Mouse (Mus musculus) heart, adult 2 months (tissue): ENCODE results near the gene Itga8. TPM values are rescaled to one million over a fixed set of nuclear protein-coding genes. Genes with fewer than 3 reads are reported as not detected.

Source experiments
- DNase-seq, 2 experiments: peaks; one replicate each; pipeline ENCODE4 v3.0.0; 2021
- H3K27ac ChIP-seq: fragments of 200-600 bp; 2 replicates; pipeline ENCODE4 v1.8.1; 2022
- H3K27me3 ChIP-seq: fragments of 200-500 bp; 2 replicates; pipeline ENCODE4 v1.6.1; 2012; ENCODE audit warnings: mild to moderate bottlenecking, low read length, inconsistent platforms, mixed read lengths; ENCODE audit not compliant: control insufficient read depth, insufficient read depth
- H3K36me3 ChIP-seq: fragments of 200-500 bp; 2 replicates; pipeline ENCODE4 v1.6.1; 2012; ENCODE audit warnings: low read length, inconsistent platforms; ENCODE audit not compliant: control insufficient read depth, insufficient read depth
- H3K4me1 ChIP-seq: fragments of 200-500 bp; 2 replicates; pipeline ENCODE4 v1.6.1; 2011; ENCODE audit warnings: low read length; ENCODE audit not compliant: control insufficient read depth, insufficient read depth
- H3K4me3 ChIP-seq: fragments of 200-600 bp; 2 replicates; pipeline ENCODE4 v1.8.1; 2022
- H3K79me2 ChIP-seq: fragments of 200-500 bp; replicated peaks from 2 replicates; pipeline ENCODE4 v1.6.1; 2012; ENCODE audit warnings: mild to moderate bottlenecking, inconsistent platforms, low read length, moderate library complexity, mixed read lengths; ENCODE audit not compliant: control insufficient read depth, insufficient read depth
- H3K9ac ChIP-seq: fragments of 200-500 bp; 2 replicates; pipeline ENCODE4 v1.6.1; 2012; ENCODE audit warnings: low read depth, mild to moderate bottlenecking, control low read depth, inconsistent platforms, low read length, mixed read lengths
- CTCF ChIP-seq: fragments of 200-600 bp; IDR thresholded peaks from 2 replicates; pipeline ENCODE4 v1.8.1; 2022; ENCODE audit warnings: antibody characterized with exemption, mild to moderate bottlenecking, moderate library complexity
- EP300 ChIP-seq: fragments of 200-500 bp; IDR thresholded peaks from 2 replicates; pipeline ENCODE4 v1.6.1; 2011; ENCODE audit warnings: low read depth, low read length, control low read depth; ENCODE audit not compliant: insufficient read depth
- POLR2A ChIP-seq: fragments of 200-500 bp; IDR thresholded peaks from 2 replicates; pipeline ENCODE4 v1.6.1; 2011; ENCODE audit warnings: mild to moderate bottlenecking, low read depth, low read length, control low read depth; ENCODE audit not compliant: insufficient read depth
- WGBS: fragments of 180-500 bp; shearing (Covaris S2); methylation state at CpG from one replicate; pipeline ENCODE4 v1.1.7; 2018; 5-methylcytosine and 5-hydroxymethylcytosine counted together
- intact Hi-C: fragments of 180-260 bp; cut with DNase I; formaldehyde crosslinking; loops from one replicate; pipeline ENCODE4 v1.15.1; 2025
- polyA plus RNA-seq: library from polyadenylated mRNA; depleted of rRNA; stranded (reverse); fragments of >200 nt; gene quantifications from 2 replicates; pipeline ENCODE4 v1.2.3, GENCODE M21; 2012
- total RNA-seq, 2 experiments: library from RNA; stranded (reverse); gene quantifications; 2 replicates each; pipeline ENCODE4 v1.2.3; 2021

Gene Itga8
- total and polyA plus RNA-seq, 3 experiments = 5.3 to 7.4 (median 6.3) TPM

GRCm38 (mm10) chr2:12180635-12181034 is 121.1 kb downstream of the Itga8 start:
- DNase-seq = no peak
- Histone ChIP-seq H3K36me3 (no peaks in the 10 kb centered on the region), H3K9ac (no peak overlapping the region), H3K79me2 (no peaks in the 10 kb centered on the region), H3K4me3 (no peak overlapping the region), H3K27ac (no peak overlapping the region), H3K4me1 (no peaks in the 10 kb centered on the region), H3K27me3 (no peaks in the 10 kb centered on the region)
- WGBS = 63% methylated on average over 2 of the region's 2 CpGs
- intact Hi-C loops = no loop called here
- TF ChIP-seq CTCF = no peak
- no peak for TF ChIP-seq EP300
- TF ChIP-seq POLR2A = no peak

GRCm38 (mm10) chr2:12174722-12175427 is 126.8 kb downstream of the Itga8 start:
- intact Hi-C loops = no loop called here
- Histone ChIP-seq H3K36me3 (no peaks in the 10 kb centered on the region), H3K27me3 (peaks cover 3% of the 10 kb centered on the region), H3K27ac (no peak overlapping the region), H3K4me3 (no peak overlapping the region), H3K4me1 (no peaks in the 10 kb centered on the region), H3K79me2 (no peaks in the 10 kb centered on the region; the same call in 1 of the 2 replicates), H3K9ac (no peak overlapping the region)
- no peak for TF ChIP-seq CTCF
- no peak for TF ChIP-seq EP300
- no peak for TF ChIP-seq POLR2A
- 63% methylated on average over 7 of the region's 7 CpGs for WGBS
- DNase-seq = no peak

- intact Hi-C loops = no loop called here
Observed at GRCm38 (mm10) chr2:12170221-12170620, 131.5 kb downstream of the Itga8 start.

GRCm38 (mm10) chr2:12160486-12160885 is 141.2 kb downstream of the Itga8 start:
- Histone ChIP-seq H3K4me3 (no peak overlapping the region), H3K27me3 (no peaks in the 10 kb centered on the region), H3K27ac (no peak overlapping the region), H3K36me3 (no peaks in the 10 kb centered on the region), H3K79me2 (no peaks in the 10 kb centered on the region), H3K9ac (no peak overlapping the region), H3K4me1 (no peaks in the 10 kb centered on the region)
- intact Hi-C loops = loop anchor here (1.0 kb wide), 1 partner anchor 228 kb away; no protein-coding TSS in a partner anchor
- 73% methylated on average over 3 of the region's 3 CpGs for WGBS
- peak; percentile 76 for TF ChIP-seq CTCF
- TF ChIP-seq EP300 = no peak
- TF ChIP-seq POLR2A = no peak
- DNase-seq = no peak

More at GRCm38 (mm10) chr2:12170221-12170620, 131.5 kb downstream of the Itga8 start:
- H3K27ac ChIP-seq = no peak overlapping the region
- no peak for TF ChIP-seq POLR2A
- H3K27me3 ChIP-seq = peaks cover 3% of the 10 kb centered on the region
- DNase-seq = no peak
- no peak overlapping the region for H3K4me3 ChIP-seq
- H3K4me1 ChIP-seq = no peaks in the 10 kb centered on the region
- no peaks in the 10 kb centered on the region for H3K36me3 ChIP-seq
- no peaks in the 10 kb centered on the region; the same call in 1 of the 2 replicates for H3K79me2 ChIP-seq
- H3K9ac ChIP-seq = no peak overlapping the region

- TF ChIP-seq EP300 (no peak), CTCF (no peak), POLR2A (no peak)
- H3K9ac ChIP-seq = no peak overlapping the region
- H3K27me3 ChIP-seq = no peaks in the 10 kb centered on the region
- H3K4me3 ChIP-seq = no peak overlapping the region
- no peak overlapping the region for H3K27ac ChIP-seq
- no peaks in the 10 kb centered on the region for H3K36me3 ChIP-seq
- DNase-seq = no peak
- peaks cover 3% of the 10 kb centered on the region for H3K4me1 ChIP-seq
- no peaks in the 10 kb centered on the region for H3K79me2 ChIP-seq
- 59% methylated on average over 1 of the region's 1 CpGs for WGBS
- intact Hi-C loops = loop anchor here (5.0 kb wide), 1 partner anchor 140 kb away; no protein-coding TSS in a partner anchor
Observed at GRCm38 (mm10) chr2:12157001-12157400, 144.7 kb downstream of the Itga8 start.

GRCm38 (mm10) chr2:12156401-12156800 is 145.3 kb downstream of the Itga8 start:
- Histone ChIP-seq H3K9ac (no peak overlapping the region), H3K27me3 (no peaks in the 10 kb centered on the region), H3K4me1 (peaks cover 3% of the 10 kb centered on the region), H3K79me2 (no peaks in the 10 kb centered on the region), H3K36me3 (no peaks in the 10 kb centered on the region), H3K4me3 (no peak overlapping the region), H3K27ac (no peak overlapping the region)
- 88% methylated on average over 3 of the region's 3 CpGs for WGBS
- no peak for TF ChIP-seq CTCF
- TF ChIP-seq EP300 = no peak
- TF ChIP-seq POLR2A = no peak
- no peak for DNase-seq
- intact Hi-C loops = loop anchor here (5.0 kb wide), 1 partner anchor 141 kb away; no protein-coding TSS in a partner anchor

GRCm38 (mm10) chr2:12154676-12155075 is 147.0 kb downstream of the Itga8 start:
- H3K4me3 ChIP-seq = no peak overlapping the region
- H3K4me1 ChIP-seq = peaks cover 3% of the 10 kb centered on the region
- no peaks in the 10 kb centered on the region for H3K36me3 ChIP-seq
- H3K9ac ChIP-seq = no peak overlapping the region
- TF ChIP-seq POLR2A = no peak
- H3K27ac ChIP-seq = no peak overlapping the region
- DNase-seq = no peak
- H3K79me2 ChIP-seq = no peaks in the 10 kb centered on the region
- 76% methylated on average over 6 of the region's 6 CpGs for WGBS
- intact Hi-C loops = loop anchor here (5.0 kb wide), 1 partner anchor 143 kb away; no protein-coding TSS in a partner anchor
- no peaks in the 10 kb centered on the region for H3K27me3 ChIP-seq
